Mouse (Mus musculus): ENCODE measurements around the gene Uaca.

DNA sequence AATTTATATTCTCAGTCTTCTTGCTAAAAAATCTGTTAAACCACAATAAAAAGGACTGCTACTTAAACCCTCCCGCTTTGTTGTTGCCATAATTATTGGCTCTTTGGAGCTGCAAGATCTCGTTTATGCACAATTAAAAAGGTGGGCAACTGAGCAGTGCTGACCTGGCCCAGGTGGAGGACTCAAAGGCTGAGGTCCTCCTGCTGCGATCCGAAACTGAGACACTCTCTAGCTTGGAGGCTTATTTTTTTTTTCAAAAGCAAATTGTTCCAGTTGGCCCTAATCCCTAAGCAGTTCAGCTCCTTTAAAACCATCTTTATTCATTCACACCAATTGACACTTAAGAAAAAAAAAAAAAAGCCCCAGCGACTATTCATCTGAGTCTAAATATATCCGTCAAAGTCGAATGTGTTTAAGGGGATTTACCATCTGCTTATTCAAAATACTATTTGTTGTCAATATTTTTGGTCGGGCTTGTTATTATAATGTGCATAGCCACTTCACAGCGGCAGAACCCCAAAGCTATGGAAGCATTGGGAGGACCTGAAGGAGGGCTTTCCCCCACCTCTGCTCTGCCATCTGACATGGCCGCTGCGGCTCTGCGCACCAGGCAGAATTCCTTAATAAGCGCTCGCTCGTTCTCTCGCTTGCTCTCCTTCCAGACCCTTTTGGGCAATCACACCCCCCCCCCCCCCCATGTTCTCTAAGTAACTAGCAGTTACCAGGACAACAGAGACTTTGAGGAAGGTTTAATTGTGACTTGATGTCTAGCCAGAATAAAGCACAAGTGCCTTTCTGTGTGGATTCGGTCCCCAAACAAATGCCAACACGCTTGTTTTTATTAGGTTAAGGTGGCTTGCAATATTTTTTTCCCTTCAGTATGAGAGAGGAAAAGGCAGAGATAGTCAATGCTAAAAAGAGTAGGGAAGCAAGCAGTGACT, 92.4 kb downstream of the Uaca start:
- no peak for TF ChIP-seq CTCF (IDR thresholded peaks at IDR 0.05; ENCODE audit: control insufficient read depth, insufficient read depth, insufficient read length)
- TF ChIP-seq USF1 (IDR thresholded peaks at IDR 0.05; ENCODE audit: low read depth) = no peak
- TF ChIP-seq CEBPB (IDR thresholded peaks at IDR 0.05; ENCODE audit: low read depth) = no peak
- TF ChIP-seq MAX (IDR thresholded peaks at IDR 0.05) = no peak
- no peak for TF ChIP-seq MYOD1 (IDR thresholded peaks at IDR 0.05; ENCODE audit: control insufficient read depth, insufficient read length, low read depth)

All from C2C12 (cell line).